Mouse (Mus musculus) CH12.LX (cell line): ENCODE data around the gene Rrm1.

ENCODE experiments used
- CHD2 ChIP-seq: IDR thresholded peaks from 2 replicates; pipeline ENCODE4 v1.6.1; 2011; ENCODE audit warnings: low read length, improper control_type of control experiment
- CTCF ChIP-seq, 2 experiments: IDR thresholded peaks in 1 of 2; conservative IDR thresholded peaks in 1 of 2; 2 replicates each; pipeline ENCODE4 v1.5.1; 2011 to 2012; ENCODE audit warnings: low read depth in 2 of 2, low read length in 2 of 2, improper control_type of control experiment in 1 of 2, inconsistent platforms in 1 of 2, mild to moderate bottlenecking in 1 of 2, moderate library complexity in 1 of 2
- NELFE ChIP-seq: IDR thresholded peaks from 2 replicates; pipeline ENCODE4 v1.6.1; 2011; ENCODE audit warnings: low read depth, low read length, improper control_type of control experiment
- POLR2A ChIP-seq: IDR thresholded peaks from 2 replicates; pipeline ENCODE4 v1.6.1; 2011; ENCODE audit warnings: low read depth, mild to moderate bottlenecking, improper control_type of control experiment, low read length
- SIN3A ChIP-seq: IDR thresholded peaks from 2 replicates; pipeline ENCODE4 v1.6.1; 2012; ENCODE audit warnings: low read length, improper control_type of control experiment, inconsistent platforms
- TCF12 ChIP-seq: IDR thresholded peaks from 2 replicates; pipeline ENCODE4 v1.6.1; 2014; ENCODE audit warnings: low read depth, mild to moderate bottlenecking, inconsistent platforms, low read length, improper control_type of control experiment
- ZMIZ1 ChIP-seq: IDR thresholded peaks from 2 replicates; pipeline ENCODE4 v1.6.1; 2012; ENCODE audit warnings: low read depth, mild to moderate bottlenecking, inconsistent platforms, low read length, improper control_type of control experiment

GRCm38 (mm10) chr7:102395894-102396293 is 45.6 kb upstream of the Rrm1 start:
- no peak for TF ChIP-seq ZMIZ1
- no peak for TF ChIP-seq TCF12
- TF ChIP-seq POLR2A = no peak
- TF ChIP-seq CTCF (conservative IDR thresholded peaks at IDR 0.05 in 1 of 2, IDR thresholded peaks at IDR 0.05 in 1 of 2; ENCODE audit: low read depth in 2 of 2, low read length in 2 of 2) = no peak
- no peak for TF ChIP-seq NELFE
- no peak for TF ChIP-seq SIN3A
- TF ChIP-seq CHD2 = no peak
